Mouse (Mus musculus): Measurements from ENCODE around the gene Cyp2b10.
"Not testable (repeated sequence)": the region's sequence is repeated elsewhere in the genome, so short reads cannot be mapped to it uniquely, and the experiment has no call there.

Cyp2b10 gene

GRCm38 (mm10) chr7:25897411-25897810 is at the start of gene Cyp2b10:
Gene Cyp2b10, plus strand, starts transcription at chr7:25897620.
- in situ Hi-C loops (cut with MboI): no loop called here

- in situ Hi-C loops (cut with MboI): no loop called here
Observed at GRCm38 (mm10) chr7:25847722-25848443, 49.5 kb upstream of the Cyp2b10 start.

- in situ Hi-C loops (cut with MboI): no loop called here
Observed at GRCm38 (mm10) chr7:25848444-25848812, 49.0 kb upstream of the Cyp2b10 start.

DNA sequence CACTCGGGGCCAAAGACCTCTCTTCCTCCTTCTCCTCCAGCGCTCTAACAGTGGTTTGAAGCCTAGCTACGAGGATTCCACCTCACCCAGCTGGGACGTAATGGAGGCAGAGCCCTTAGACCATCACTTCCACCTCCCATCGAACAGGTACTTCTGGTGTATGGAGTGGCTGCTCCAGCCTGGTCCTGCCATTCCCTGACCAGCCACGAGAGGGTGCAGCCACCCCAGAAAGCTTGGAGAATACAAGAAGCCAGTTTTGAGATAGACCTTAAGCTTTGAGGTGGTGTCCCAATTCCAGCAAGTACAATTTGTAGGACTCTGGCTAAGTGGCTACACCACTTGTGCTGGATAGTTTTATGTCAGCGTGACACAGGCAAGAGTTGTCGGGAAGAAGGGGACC is 42.3 kb upstream of the Cyp2b10 start:
- in situ Hi-C loops (cut with MboI): no loop called here

- in situ Hi-C loops (cut with MboI): no loop called here
Observed at GRCm38 (mm10) chr7:25859962-25860870, 37.2 kb upstream of the Cyp2b10 start.

DNA sequence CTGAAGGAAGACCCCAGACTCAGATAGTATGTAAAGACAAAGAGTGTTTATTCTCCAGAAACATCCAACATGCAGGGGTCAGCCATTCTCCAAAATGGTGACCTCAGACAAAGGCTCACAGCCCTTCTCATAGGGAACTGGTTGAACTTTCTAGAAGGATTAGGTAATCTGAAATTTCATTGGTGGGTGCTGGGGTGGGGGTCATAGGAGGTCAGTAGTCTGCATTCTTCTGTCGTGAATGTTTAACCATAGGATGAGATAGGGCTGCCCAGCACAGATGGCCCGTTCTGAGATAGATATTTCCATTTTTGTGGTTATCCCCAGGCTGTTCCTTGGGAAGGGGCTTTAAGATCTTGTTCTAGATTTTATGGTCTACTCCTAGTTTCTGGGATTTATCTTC is 35.1 kb upstream of the Cyp2b10 start:
- in situ Hi-C loops (cut with MboI): no loop called here

- in situ Hi-C loops (cut with MboI): no loop called here
Observed at GRCm38 (mm10) chr7:25863756-25864155, 33.7 kb upstream of the Cyp2b10 start.

DNA sequence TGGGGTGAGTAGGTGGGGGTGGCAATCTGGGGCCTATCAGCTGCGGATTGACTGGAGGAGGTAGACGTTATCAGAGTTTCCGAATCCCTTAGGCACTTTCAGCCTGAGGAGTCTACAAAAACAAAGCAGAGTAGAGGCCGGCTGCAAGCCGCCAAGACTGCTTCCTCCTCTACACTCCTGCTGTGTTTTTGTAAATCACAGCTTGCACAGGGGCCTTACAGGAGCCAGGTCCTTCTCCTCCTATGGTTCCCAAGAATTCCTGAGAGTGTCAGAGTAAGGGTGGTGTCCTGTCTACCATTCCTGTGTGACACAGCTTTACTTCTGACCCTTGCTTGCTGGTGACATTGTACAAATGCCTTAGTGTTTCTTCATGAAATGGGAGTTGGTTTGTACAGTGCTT is 32.6 kb upstream of the Cyp2b10 start:
- in situ Hi-C loops (cut with MboI): no loop called here

DNA sequence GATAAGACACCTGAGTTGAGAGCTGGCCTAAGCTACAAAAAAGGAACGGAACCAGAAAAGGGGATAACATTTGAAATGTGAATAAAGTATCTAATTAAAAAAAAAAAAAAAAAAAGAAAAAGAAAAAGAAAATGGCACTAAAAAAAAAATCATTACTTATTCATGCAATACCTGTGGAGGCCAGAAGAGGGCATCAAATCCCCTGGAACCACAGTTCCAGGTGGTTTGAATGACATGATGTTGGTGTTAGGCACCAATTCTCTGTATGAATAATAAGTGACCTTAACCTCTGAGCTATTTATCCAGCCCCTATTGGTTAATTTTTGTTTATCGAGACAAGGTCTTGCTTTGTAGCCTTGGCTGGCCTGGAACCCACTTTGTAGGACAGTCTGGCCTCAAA is 27.6 kb upstream of the Cyp2b10 start:
- in situ Hi-C loops (cut with MboI): no loop called here

DNA sequence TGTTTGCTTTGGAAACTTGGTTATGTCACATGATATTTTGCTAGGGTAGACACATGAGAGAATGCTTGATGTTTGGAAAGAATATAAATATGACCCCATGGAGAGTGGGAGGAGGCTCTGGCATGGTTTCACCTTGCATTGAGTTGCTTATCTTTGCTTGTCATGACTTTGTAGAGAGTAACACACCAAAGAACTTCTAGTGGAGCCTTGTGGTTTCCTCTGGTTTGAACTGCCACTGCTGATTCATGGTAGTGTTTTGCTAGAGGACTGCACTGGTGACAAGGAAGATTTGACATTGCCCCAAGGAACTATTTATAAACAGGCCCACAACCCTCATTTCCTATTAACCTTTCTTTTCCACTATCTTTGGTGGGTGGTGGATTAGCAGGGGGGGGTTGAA is 24.8 kb upstream of the Cyp2b10 start:
- in situ Hi-C loops (cut with MboI): no loop called here

- in situ Hi-C loops (cut with MboI): no loop called here
Observed at GRCm38 (mm10) chr7:25878735-25879134, 18.7 kb upstream of the Cyp2b10 start.

DNA sequence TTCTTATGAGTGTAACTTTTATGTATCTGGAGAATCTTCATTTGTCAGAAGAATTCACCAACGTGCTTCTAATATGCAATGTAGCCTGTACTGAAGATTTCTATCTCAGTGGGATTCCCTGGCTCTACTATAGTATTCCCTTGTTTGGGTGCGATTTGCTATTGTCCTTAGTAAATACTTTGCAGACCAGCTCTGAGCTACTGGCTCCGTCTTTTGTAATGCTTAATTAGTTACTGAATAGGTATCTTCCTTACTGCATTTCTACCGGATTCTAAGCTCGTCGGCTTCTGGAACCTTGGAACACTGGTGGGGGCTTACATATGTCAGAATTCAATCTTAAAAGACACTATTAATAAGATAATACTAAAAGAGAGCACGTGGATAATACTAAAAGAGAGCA is 16.7 kb upstream of the Cyp2b10 start:
- in situ Hi-C loops (cut with MboI): not testable (repeated sequence)

- in situ Hi-C loops (cut with MboI): no loop called here
Observed at GRCm38 (mm10) chr7:25884272-25884671, 13.1 kb upstream of the Cyp2b10 start.

GRCm38 (mm10) chr7:25887758-25888157 is 9.7 kb upstream of the Cyp2b10 start:
- in situ Hi-C loops (cut with MboI): no loop called here

GRCm38 (mm10) chr7:25893159-25893558 is 4.3 kb upstream of the Cyp2b10 start:
- in situ Hi-C loops (cut with MboI): no loop called here

DNA sequence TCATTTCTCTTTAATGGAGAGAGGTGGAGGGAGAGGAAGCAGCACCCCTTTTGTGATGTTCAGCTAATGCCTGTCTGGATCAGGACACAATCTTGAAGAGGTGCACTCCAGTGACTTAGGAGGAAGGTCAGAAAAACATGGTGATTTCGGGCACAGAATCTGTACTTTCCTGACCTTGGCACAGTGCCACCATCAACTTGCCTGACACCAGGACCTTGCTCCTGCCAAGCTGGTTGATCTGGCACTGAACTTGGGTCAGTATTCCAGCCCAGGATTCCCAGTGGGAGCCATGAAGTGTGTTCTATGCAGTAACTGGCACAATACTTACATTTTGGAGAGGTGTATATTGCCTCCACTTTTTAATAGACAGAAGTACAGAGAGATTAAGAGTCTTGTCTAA is 2.3 kb upstream of the Cyp2b10 start:
- in situ Hi-C loops (cut with MboI): no loop called here

DNA sequence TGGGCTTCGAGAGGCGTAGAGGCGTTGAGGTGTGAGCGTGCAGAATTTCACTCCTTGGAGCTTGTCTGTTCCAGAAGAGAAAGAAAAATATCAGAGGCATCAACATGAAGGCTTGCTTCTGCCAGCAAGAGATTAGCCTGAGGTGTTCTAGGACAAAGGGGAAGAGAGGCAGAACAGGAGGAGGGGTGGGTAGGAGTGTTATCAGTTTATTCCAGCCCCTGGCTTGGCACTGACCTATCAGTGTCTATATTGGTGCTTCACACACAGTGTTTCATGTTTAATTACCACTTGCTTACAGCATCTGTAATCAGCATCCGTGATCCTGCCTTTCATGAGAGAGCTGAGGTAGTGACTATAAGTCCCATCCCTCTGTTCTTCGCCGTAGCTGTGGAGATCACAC is 644 bp downstream of the Cyp2b10 start:
- in situ Hi-C loops (cut with MboI): no loop called here

DNA sequence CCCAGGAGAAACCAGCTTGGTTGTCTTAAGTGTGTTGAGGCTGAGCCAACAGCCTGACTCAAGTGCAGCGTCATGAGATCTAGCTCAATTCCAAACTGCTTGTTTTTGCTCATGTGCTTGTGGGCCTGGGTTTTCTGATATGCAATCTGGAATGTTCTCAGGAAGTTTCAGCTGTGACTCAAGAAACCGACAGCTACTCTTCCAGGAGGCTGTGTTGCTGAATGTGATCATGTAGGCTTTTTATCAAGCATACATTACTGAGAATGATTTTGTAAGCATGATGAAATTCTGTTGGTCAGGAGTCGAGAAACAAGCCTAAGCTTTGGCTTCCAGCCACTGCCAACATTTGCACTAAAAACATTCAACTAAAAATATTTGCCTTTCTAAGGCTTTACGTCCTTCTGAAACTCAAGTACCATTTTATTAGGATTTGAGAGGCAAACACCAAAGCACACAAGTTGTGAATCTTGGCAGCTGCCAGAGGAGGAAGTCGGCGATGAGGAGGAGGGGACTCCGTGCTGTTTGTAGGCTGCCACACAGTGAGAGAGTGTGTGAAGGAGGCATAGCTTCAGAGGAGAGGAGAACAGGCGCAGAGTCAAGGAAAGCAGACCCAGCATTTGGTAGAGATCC is 4.8 kb downstream of the Cyp2b10 start:
- in situ Hi-C loops (cut with MboI): no loop called here

DNA sequence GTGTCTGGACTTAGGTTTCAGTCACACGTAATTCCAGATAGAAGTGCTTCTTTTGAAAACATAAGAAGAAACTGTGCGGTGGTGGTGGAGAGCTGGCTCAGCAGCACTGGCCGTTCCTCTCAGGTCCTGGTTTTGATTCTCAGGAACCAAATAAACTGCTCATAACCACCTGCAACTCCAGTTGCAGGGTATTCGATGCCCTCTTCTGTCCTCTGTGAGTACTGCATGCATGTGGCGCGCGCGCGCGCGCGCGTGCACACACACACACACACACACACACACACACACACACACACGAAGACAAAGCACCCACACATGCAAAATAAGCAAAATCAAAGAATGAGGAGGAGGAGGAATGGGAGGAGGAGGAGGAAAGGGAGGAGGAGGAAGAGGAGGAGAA is 5.7 kb downstream of the Cyp2b10 start:
- in situ Hi-C loops (cut with MboI): no loop called here

- in situ Hi-C loops (cut with MboI): no loop called here
Observed at GRCm38 (mm10) chr7:25904066-25904465, 6.6 kb downstream of the Cyp2b10 start.

GRCm38 (mm10) chr7:25904489-25904888 is 7.1 kb downstream of the Cyp2b10 start:
- in situ Hi-C loops (cut with MboI): no loop called here

DNA sequence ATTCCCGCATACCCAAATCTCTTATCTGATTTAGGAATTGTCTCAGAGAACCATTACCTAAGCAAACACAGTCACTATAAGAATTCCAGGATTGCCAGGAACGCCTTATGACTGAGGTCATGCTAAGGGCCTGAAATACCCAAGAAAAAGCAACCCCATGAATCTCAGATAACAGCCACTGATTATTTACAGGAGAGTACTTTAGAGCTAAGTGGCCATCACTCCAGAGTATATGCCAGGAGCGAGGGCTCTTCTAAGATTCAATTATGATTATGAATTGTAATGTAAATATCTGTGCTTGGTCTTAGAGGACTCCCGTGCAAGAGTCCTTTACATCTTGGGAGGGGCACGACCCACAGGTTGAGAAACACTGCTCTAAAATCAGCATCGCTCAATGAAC is 10.0 kb downstream of the Cyp2b10 start:
- in situ Hi-C loops (cut with MboI): no loop called here

- in situ Hi-C loops (cut with MboI): no loop called here
Observed at GRCm38 (mm10) chr7:25910046-25910445, 12.6 kb downstream of the Cyp2b10 start.

Data from mature B cell (primary cell).